Mouse (Mus musculus): ENCODE measurements around the gene Sigmar1. TPM values are rescaled to one million over a fixed set of nuclear protein-coding genes. Genes with fewer than 3 reads are reported as not detected.

Sigmar1 gene
- polyA plus RNA-seq, 1 experiment, result 22.3 TPM

- H3K27ac ChIP-seq (ENCODE audit: control insufficient read depth, insufficient read depth, low read depth, low read length), result peak overlapping the region; percentile 86
- H3K27me3 ChIP-seq (ENCODE audit: control insufficient read depth, insufficient read depth, low read length), result no peaks in the 10 kb centered on the region
- H3K4me3 ChIP-seq (ENCODE audit: control insufficient read depth, low read depth, low read length), result peak overlapping the region; percentile 96
- H3K4me1 ChIP-seq (ENCODE audit: control insufficient read depth, insufficient read depth, low read length), result peaks cover 25% of the 10 kb centered on the region
- TF ChIP-seq CTCF (IDR thresholded peaks at IDR 0.05; ENCODE audit: control insufficient read depth, insufficient read depth, insufficient replicate concordance, low read depth, low read length), result no peak
- TF ChIP-seq POLR2A (IDR thresholded peaks at IDR 0.05; ENCODE audit: control insufficient read depth, low read depth, low read length), result no peak
- 0 out of 2 replicates have a peak, but pooled peaks cover 2% of the 10 kb centered on the region for H3K36me3 ChIP-seq (ENCODE audit: control insufficient read depth, insufficient read depth, low read length)
Measured at GRCm38 (mm10) chr4:41712421-41713196, 43.3 kb downstream of the Sigmar1 start.

- H3K27me3 ChIP-seq (ENCODE audit: control insufficient read depth, insufficient read depth, low read length), result no peaks in the 10 kb centered on the region
- H3K4me1 ChIP-seq (ENCODE audit: control insufficient read depth, insufficient read depth, low read length), result peaks cover 25% of the 10 kb centered on the region
- no peak overlapping the region; the same call in 1 of the 2 replicates for H3K27ac ChIP-seq (ENCODE audit: control insufficient read depth, insufficient read depth, low read depth, low read length)
- H3K36me3 ChIP-seq (ENCODE audit: control insufficient read depth, insufficient read depth, low read length), result 0 out of 2 replicates have a peak, but pooled peaks cover 2% of the 10 kb centered on the region
- no peak for TF ChIP-seq POLR2A (IDR thresholded peaks at IDR 0.05; ENCODE audit: control insufficient read depth, low read depth, low read length)
- no peak for TF ChIP-seq CTCF (IDR thresholded peaks at IDR 0.05; ENCODE audit: control insufficient read depth, insufficient read depth, insufficient replicate concordance, low read depth, low read length)
- H3K4me3 ChIP-seq (ENCODE audit: control insufficient read depth, low read depth, low read length), result peak overlapping the region; percentile 96
Measured at GRCm38 (mm10) chr4:41711705-41712375, 44.1 kb downstream of the Sigmar1 start.

- Histone ChIP-seq H3K27me3 (ENCODE audit: control insufficient read depth, insufficient read depth, low read length) (no peaks in the 10 kb centered on the region), H3K27ac (ENCODE audit: control insufficient read depth, insufficient read depth, low read depth, low read length) (no peak overlapping the region), H3K4me3 (ENCODE audit: control insufficient read depth, low read depth, low read length) (no peak overlapping the region), H3K4me1 (ENCODE audit: control insufficient read depth, insufficient read depth, low read length) (peaks cover 25% of the 10 kb centered on the region), H3K36me3 (ENCODE audit: control insufficient read depth, insufficient read depth, low read length) (0 out of 2 replicates have a peak, but pooled peaks cover 2% of the 10 kb centered on the region)
- TF ChIP-seq POLR2A (IDR thresholded peaks at IDR 0.05; ENCODE audit: control insufficient read depth, low read depth, low read length), result no peak
- TF ChIP-seq CTCF (IDR thresholded peaks at IDR 0.05; ENCODE audit: control insufficient read depth, insufficient read depth, insufficient replicate concordance, low read depth, low read length), result no peak
Measured at GRCm38 (mm10) chr4:41710229-41710628, 45.7 kb downstream of the Sigmar1 start.

GRCm38 (mm10) chr4:41708192-41708745, 47.7 kb downstream of the Sigmar1 start:
- H3K27me3 ChIP-seq (ENCODE audit: control insufficient read depth, insufficient read depth, low read length), result no peaks in the 10 kb centered on the region
- TF ChIP-seq CTCF (IDR thresholded peaks at IDR 0.05; ENCODE audit: control insufficient read depth, insufficient read depth, insufficient replicate concordance, low read depth, low read length), result no peak
- TF ChIP-seq POLR2A (IDR thresholded peaks at IDR 0.05; ENCODE audit: control insufficient read depth, low read depth, low read length), result no peak
- peaks cover 14% of the 10 kb centered on the region for H3K4me1 ChIP-seq (ENCODE audit: control insufficient read depth, insufficient read depth, low read length)
- H3K27ac ChIP-seq (ENCODE audit: control insufficient read depth, insufficient read depth, low read depth, low read length), result no peak overlapping the region
- 0 out of 2 replicates have a peak, but pooled peaks cover 2% of the 10 kb centered on the region for H3K36me3 ChIP-seq (ENCODE audit: control insufficient read depth, insufficient read depth, low read length)
- no peak overlapping the region for H3K4me3 ChIP-seq (ENCODE audit: control insufficient read depth, low read depth, low read length)

- H3K4me1 ChIP-seq (ENCODE audit: control insufficient read depth, insufficient read depth, low read length), result peaks cover 4% of the 10 kb centered on the region
- H3K36me3 ChIP-seq (ENCODE audit: control insufficient read depth, insufficient read depth, low read length), result no peaks in the 10 kb centered on the region
- H3K27me3 ChIP-seq (ENCODE audit: control insufficient read depth, insufficient read depth, low read length), result no peaks in the 10 kb centered on the region
- no peak overlapping the region for H3K27ac ChIP-seq (ENCODE audit: control insufficient read depth, insufficient read depth, low read depth, low read length)
- TF ChIP-seq CTCF (IDR thresholded peaks at IDR 0.05; ENCODE audit: control insufficient read depth, insufficient read depth, insufficient replicate concordance, low read depth, low read length) (peak; percentile 46; the same call in 1 of the 2 replicates), POLR2A (IDR thresholded peaks at IDR 0.05; ENCODE audit: control insufficient read depth, low read depth, low read length) (no peak)
- no peak overlapping the region for H3K4me3 ChIP-seq (ENCODE audit: control insufficient read depth, low read depth, low read length)
Measured at GRCm38 (mm10) chr4:41707011-41707535, 48.9 kb downstream of the Sigmar1 start.

GRCm38 (mm10) chr4:41705922-41706754, 49.8 kb downstream of the Sigmar1 start:
- Histone ChIP-seq H3K36me3 (ENCODE audit: control insufficient read depth, insufficient read depth, low read length) (no peaks in the 10 kb centered on the region), H3K4me1 (ENCODE audit: control insufficient read depth, insufficient read depth, low read length) (no peaks in the 10 kb centered on the region; the same call in 1 of the 2 replicates), H3K27ac (ENCODE audit: control insufficient read depth, insufficient read depth, low read depth, low read length) (no peak overlapping the region), H3K27me3 (ENCODE audit: control insufficient read depth, insufficient read depth, low read length) (no peaks in the 10 kb centered on the region), H3K4me3 (ENCODE audit: control insufficient read depth, low read depth, low read length) (no peak overlapping the region)
- no peak for TF ChIP-seq POLR2A (IDR thresholded peaks at IDR 0.05; ENCODE audit: control insufficient read depth, low read depth, low read length)
- no peak for TF ChIP-seq CTCF (IDR thresholded peaks at IDR 0.05; ENCODE audit: control insufficient read depth, insufficient read depth, insufficient replicate concordance, low read depth, low read length)

Measured in testis, adult 2 months (tissue).